Mouse (Mus musculus): ENCODE results near the gene Tiam1.

The Tiam1 gene

GRCm38 (mm10) chr16:89909393-89910068, 234.0 kb downstream of the Tiam1 start:
- no peak for DNase-seq (ENCODE audit: low spot score)

GRCm38 (mm10) chr16:89907651-89908050, 235.9 kb downstream of the Tiam1 start:
- DNase-seq (ENCODE audit: low spot score), result no peak

GRCm38 (mm10) chr16:89906909-89907308, 236.7 kb downstream of the Tiam1 start:
- no peak for DNase-seq (ENCODE audit: low spot score)

- DNase-seq (ENCODE audit: low spot score), result no peak
These were observed 237.8 kb downstream of the Tiam1 start for GRCm38 (mm10) chr16:89905730-89906305.

- no peak for DNase-seq (ENCODE audit: low spot score)
These were observed 239.4 kb downstream of the Tiam1 start for GRCm38 (mm10) chr16:89904121-89904520.

GRCm38 (mm10) chr16:89902578-89903304, 240.8 kb downstream of the Tiam1 start:
- no peak for DNase-seq (ENCODE audit: low spot score)

- DNase-seq (ENCODE audit: low spot score), result no peak
These were observed 242.9 kb downstream of the Tiam1 start for GRCm38 (mm10) chr16:89900681-89901080.

GRCm38 (mm10) chr16:89899192-89899591, 244.4 kb downstream of the Tiam1 start:
- no peak for DNase-seq (ENCODE audit: low spot score)

- no peak for DNase-seq (ENCODE audit: low spot score)
These were observed 245.3 kb downstream of the Tiam1 start for GRCm38 (mm10) chr16:89898299-89898625.

- DNase-seq (ENCODE audit: low spot score), result no peak
These were observed 245.8 kb downstream of the Tiam1 start for GRCm38 (mm10) chr16:89897547-89898298.

GRCm38 (mm10) chr16:89896885-89897546, 246.6 kb downstream of the Tiam1 start:
- DNase-seq (ENCODE audit: low spot score), result no peak

GRCm38 (mm10) chr16:89896392-89896791, 247.2 kb downstream of the Tiam1 start:
- no peak for DNase-seq (ENCODE audit: low spot score)

- no peak for DNase-seq (ENCODE audit: low spot score)
These were observed 248.3 kb downstream of the Tiam1 start for GRCm38 (mm10) chr16:89895283-89895682.

- DNase-seq (ENCODE audit: low spot score), result no peak
These were observed 248.8 kb downstream of the Tiam1 start for GRCm38 (mm10) chr16:89894816-89895215.

- DNase-seq (ENCODE audit: low spot score), result no peak
These were observed 252.9 kb downstream of the Tiam1 start for GRCm38 (mm10) chr16:89890515-89891189.

- no peak for DNase-seq (ENCODE audit: low spot score)
These were observed 253.6 kb downstream of the Tiam1 start for GRCm38 (mm10) chr16:89889890-89890462.

GRCm38 (mm10) chr16:89886561-89886960, 257.0 kb downstream of the Tiam1 start:
- no peak for DNase-seq (ENCODE audit: low spot score)

GRCm38 (mm10) chr16:89885661-89886060, 257.9 kb downstream of the Tiam1 start:
- DNase-seq (ENCODE audit: low spot score), result no peak

GRCm38 (mm10) chr16:89883897-89884296, 259.7 kb downstream of the Tiam1 start:
- no peak for DNase-seq (ENCODE audit: low spot score)

- DNase-seq (ENCODE audit: low spot score), result no peak
These were observed 260.9 kb downstream of the Tiam1 start for GRCm38 (mm10) chr16:89882477-89883234.
